20 mouse cellular contexts compared by ENCODE assay signal in genomic region chr7:34748501-34748900, GRCm38 (mm10).
"Had no signal": no experiment of that assay in that cellular context is flagged by ENCODE, and none has a peak within 500 bp of the region (broad histone marks: within the 10 kb centered on the region; RNA-seq: fewer than 3 reads in every experiment).

No protein-coding gene starts in this region.

- H3K4me2 ChIP-seq: limb, embryonic 13.5 days; liver, embryonic 12.5 days; liver, embryonic 15.5 days; midbrain, embryonic 12.5 days; midbrain, embryonic 15.5 days; neural tube, embryonic 12.5 days; neural tube, embryonic 15.5 days had no signal

- H3K27me3 ChIP-seq: liver, embryonic 12.5 days; liver, embryonic 15.5 days; midbrain, embryonic 12.5 days; midbrain, embryonic 15.5 days; neural tube, embryonic 12.5 days; neural tube, embryonic 15.5 days had no signal

- H3K9ac ChIP-seq: limb, embryonic 13.5 days; liver, embryonic 12.5 days; liver, embryonic 15.5 days; midbrain, embryonic 12.5 days; midbrain, embryonic 15.5 days; neural tube, embryonic 12.5 days; neural tube, embryonic 15.5 days had no signal

- H3K27ac ChIP-seq: limb, embryonic 10.5 days; limb, embryonic 13.5 days; liver, embryonic 12.5 days; liver, embryonic 15.5 days; macrophage; midbrain, embryonic 12.5 days; midbrain, embryonic 15.5 days; neural tube, embryonic 12.5 days; neural tube, embryonic 15.5 days; stomach, postnatal 0 days had no signal

- H3K4me3 ChIP-seq: limb, embryonic 10.5 days; limb, embryonic 13.5 days; liver, embryonic 12.5 days; liver, embryonic 15.5 days; midbrain, embryonic 12.5 days; midbrain, embryonic 15.5 days; neural tube, embryonic 12.5 days; neural tube, embryonic 15.5 days had no signal

- DNase-seq: kidney, adult 18-20 months; kidney, adult 9 months; kidney, postnatal 36 days; liver; lung, adult 18-20 months; lung, postnatal 14 days; right cerebral cortex, adult 18-20 months; right cerebral cortex, postnatal 14 days; right cerebral cortex, postnatal 4 days; thymus, postnatal 25 days had no signal

- H3K4me1 ChIP-seq: liver, embryonic 12.5 days; liver, embryonic 15.5 days had no signal

- H3K9me3 ChIP-seq: limb, embryonic 10.5 days; limb, embryonic 13.5 days; liver, embryonic 12.5 days; liver, embryonic 15.5 days; midbrain, embryonic 12.5 days; midbrain, embryonic 15.5 days; neural tube, embryonic 12.5 days; neural tube, embryonic 15.5 days had no signal

- ATAC-seq: liver, embryonic 12.5 days; midbrain, embryonic 15.5 days had no signal

- H3K36me3 ChIP-seq: limb, embryonic 10.5 days; limb, embryonic 13.5 days; liver, embryonic 12.5 days; liver, embryonic 15.5 days; midbrain, embryonic 12.5 days; midbrain, embryonic 15.5 days; neural tube, embryonic 12.5 days; neural tube, embryonic 15.5 days had no signal
